Mouse (Mus musculus): ENCODE results near the gene Plcb1. TPM values are rescaled to one million over a fixed set of nuclear protein-coding genes. Genes with fewer than 3 reads are reported as not detected.
"Not testable (repeated sequence)": the region's sequence is repeated elsewhere in the genome, so short reads cannot be mapped to it uniquely, and the experiment has no call there.

The Plcb1 gene
- polyA plus RNA-seq, 1 experiment from 2014 or later = 10.9 TPM

GRCm38 (mm10) chr2:135329782-135330545 lies 544.1 kb downstream of the Plcb1 start:
- H3K9me3 ChIP-seq = no peaks in the 10 kb centered on the region
- WGBS = 10% methylated on average over 14 of the region's 14 CpGs
- no peak overlapping the region for H3K9ac ChIP-seq
- H3K4me3 ChIP-seq (replicated peaks) = no peak overlapping the region
- no peaks in the 10 kb centered on the region for H3K36me3 ChIP-seq
- H3K27ac ChIP-seq = no peak overlapping the region
- no peaks in the 10 kb centered on the region for H3K27me3 ChIP-seq (replicated peaks)
- 0 out of 2 replicates have a peak, but pooled peaks cover 3% of the 10 kb centered on the region for H3K4me1 ChIP-seq (replicated peaks)
- peak overlapping the region; percentile 40 for H3K4me2 ChIP-seq (replicated peaks)
- ATAC-seq = no peak

GRCm38 (mm10) chr2:135331868-135332267 lies 546.0 kb downstream of the Plcb1 start:
- no peak overlapping the region for H3K9ac ChIP-seq
- H3K27ac ChIP-seq = no peak overlapping the region
- no peaks in the 10 kb centered on the region for H3K36me3 ChIP-seq
- ATAC-seq = no peak
- 0 out of 2 replicates have a peak, but pooled peaks cover 3% of the 10 kb centered on the region for H3K4me1 ChIP-seq (replicated peaks)
- no peaks in the 10 kb centered on the region for H3K9me3 ChIP-seq
- H3K4me2 ChIP-seq (replicated peaks) = no peak overlapping the region
- WGBS = 91% methylated on average over 1 of the region's 1 CpGs
- no peak overlapping the region for H3K4me3 ChIP-seq (replicated peaks)
- no peaks in the 10 kb centered on the region for H3K27me3 ChIP-seq (replicated peaks)

GRCm38 (mm10) chr2:135356311-135356710 lies 570.4 kb downstream of the Plcb1 start:
- Histone ChIP-seq H3K9ac (no peak overlapping the region), H3K9me3 (no peaks in the 10 kb centered on the region), H3K36me3 (no peaks in the 10 kb centered on the region), H3K4me3 (replicated peaks) (no peak overlapping the region), H3K27ac (no peak overlapping the region), H3K27me3 (replicated peaks) (no peaks in the 10 kb centered on the region), H3K4me1 (replicated peaks) (no peaks in the 10 kb centered on the region), H3K4me2 (replicated peaks) (no peak overlapping the region)
- ATAC-seq = no peak
- WGBS = 30% methylated on average over 1 of the region's 1 CpGs

GRCm38 (mm10) chr2:135361798-135362197 lies 575.9 kb downstream of the Plcb1 start:
- Histone ChIP-seq H3K4me3 (replicated peaks) (no peak overlapping the region), H3K4me2 (replicated peaks) (no peak overlapping the region), H3K27me3 (replicated peaks) (no peaks in the 10 kb centered on the region), H3K4me1 (replicated peaks) (no peaks in the 10 kb centered on the region), H3K36me3 (no peaks in the 10 kb centered on the region), H3K27ac (no peak overlapping the region), H3K9me3 (no peaks in the 10 kb centered on the region), H3K9ac (no peak overlapping the region)
- ATAC-seq = no peak
- 33% methylated on average over 1 of the region's 1 CpGs for WGBS

GRCm38 (mm10) chr2:135362948-135363347 lies 577.1 kb downstream of the Plcb1 start:
- no peak for ATAC-seq
- no peaks in the 10 kb centered on the region for H3K27me3 ChIP-seq (replicated peaks)
- no peak overlapping the region for H3K4me2 ChIP-seq (replicated peaks)
- no peaks in the 10 kb centered on the region for H3K36me3 ChIP-seq
- 78% methylated on average over 5 of the region's 5 CpGs for whole genome bisulfite sequencing
- H3K4me1 ChIP-seq (replicated peaks) = no peaks in the 10 kb centered on the region
- H3K9me3 ChIP-seq = no peaks in the 10 kb centered on the region
- H3K9ac ChIP-seq = no peak overlapping the region
- no peak overlapping the region for H3K4me3 ChIP-seq (replicated peaks)
- no peak overlapping the region for H3K27ac ChIP-seq

GRCm38 (mm10) chr2:135370259-135370835 lies 584.5 kb downstream of the Plcb1 start:
- Histone ChIP-seq H3K4me2 (replicated peaks) (no peak overlapping the region), H3K27me3 (replicated peaks) (no peaks in the 10 kb centered on the region), H3K36me3 (no peaks in the 10 kb centered on the region), H3K9ac (no peak overlapping the region), H3K4me3 (replicated peaks) (no peak overlapping the region), H3K4me1 (replicated peaks) (no peaks in the 10 kb centered on the region), H3K9me3 (no peaks in the 10 kb centered on the region), H3K27ac (no peak overlapping the region)
- WGBS = 64% methylated on average over 10 of the region's 10 CpGs
- no peak for ATAC-seq

- 45% methylated on average over 7 of the region's 7 CpGs for WGBS
These were observed 594.9 kb downstream of the Plcb1 start for GRCm38 (mm10) chr2:135380796-135381195.

GRCm38 (mm10) chr2:135381396-135381795 lies 595.5 kb downstream of the Plcb1 start:
- Histone ChIP-seq H3K4me3 (replicated peaks) (no peak overlapping the region), H3K9ac (no peak overlapping the region), H3K27me3 (replicated peaks) (no peaks in the 10 kb centered on the region), H3K9me3 (no peaks in the 10 kb centered on the region), H3K27ac (no peak overlapping the region), H3K4me1 (replicated peaks) (no peaks in the 10 kb centered on the region), H3K36me3 (no peaks in the 10 kb centered on the region), H3K4me2 (replicated peaks) (no peak overlapping the region)
- no peak for ATAC-seq
- 91% methylated on average over 1 of the region's 1 CpGs for WGBS

More at GRCm38 (mm10) chr2:135380796-135381195, 594.9 kb downstream of the Plcb1 start:
- not testable (repeated sequence) for H3K9me3 ChIP-seq; H3K27me3 ChIP-seq (replicated peaks); H3K9ac ChIP-seq; H3K36me3 ChIP-seq; H3K4me3 ChIP-seq (replicated peaks); ATAC-seq; H3K4me1 ChIP-seq (replicated peaks); H3K4me2 ChIP-seq (replicated peaks); H3K27ac ChIP-seq

GRCm38 (mm10) chr2:135387990-135388389 lies 602.1 kb downstream of the Plcb1 start:
- Histone ChIP-seq H3K4me2 (replicated peaks) (no peak overlapping the region), H3K4me1 (replicated peaks) (no peaks in the 10 kb centered on the region), H3K4me3 (replicated peaks) (no peak overlapping the region), H3K27ac (no peak overlapping the region), H3K36me3 (no peaks in the 10 kb centered on the region), H3K9me3 (no peaks in the 10 kb centered on the region), H3K27me3 (replicated peaks) (no peaks in the 10 kb centered on the region), H3K9ac (no peak overlapping the region)
- 68% methylated on average over 9 of the region's 9 CpGs for WGBS
- ATAC-seq = no peak

GRCm38 (mm10) chr2:135394698-135395097 lies 608.8 kb downstream of the Plcb1 start:
- no peaks in the 10 kb centered on the region for H3K36me3 ChIP-seq
- peaks cover 5% of the 10 kb centered on the region; the same call in 1 of the 2 replicates for H3K4me1 ChIP-seq (replicated peaks)
- H3K9ac ChIP-seq = no peak overlapping the region
- H3K4me3 ChIP-seq (replicated peaks) = no peak overlapping the region
- no peaks in the 10 kb centered on the region for H3K9me3 ChIP-seq
- no peak overlapping the region for H3K27ac ChIP-seq
- H3K4me2 ChIP-seq (replicated peaks) = no peak overlapping the region
- no peak for ATAC-seq
- 77% methylated on average over 3 of the region's 3 CpGs for WGBS
- no peaks in the 10 kb centered on the region for H3K27me3 ChIP-seq (replicated peaks)

GRCm38 (mm10) chr2:135396375-135396774 lies 610.5 kb downstream of the Plcb1 start:
- no peak overlapping the region for H3K4me2 ChIP-seq (replicated peaks)
- no peaks in the 10 kb centered on the region for H3K36me3 ChIP-seq
- H3K9ac ChIP-seq = no peak overlapping the region
- 58% methylated on average over 3 of the region's 3 CpGs for WGBS
- no peak for ATAC-seq
- no peaks in the 10 kb centered on the region for H3K27me3 ChIP-seq (replicated peaks)
- no peak overlapping the region for H3K27ac ChIP-seq
- H3K9me3 ChIP-seq = no peaks in the 10 kb centered on the region
- H3K4me1 ChIP-seq (replicated peaks) = peaks cover 5% of the 10 kb centered on the region; the same call in 1 of the 2 replicates
- no peak overlapping the region for H3K4me3 ChIP-seq (replicated peaks)

GRCm38 (mm10) chr2:135397970-135398369 lies 612.1 kb downstream of the Plcb1 start:
- ATAC-seq = no peak
- H3K4me3 ChIP-seq (replicated peaks) = no peak overlapping the region
- no peak overlapping the region for H3K4me2 ChIP-seq (replicated peaks)
- no peaks in the 10 kb centered on the region for H3K9me3 ChIP-seq
- no peak overlapping the region for H3K27ac ChIP-seq
- H3K36me3 ChIP-seq = no peaks in the 10 kb centered on the region
- no peaks in the 10 kb centered on the region for H3K27me3 ChIP-seq (replicated peaks)
- no peak overlapping the region for H3K9ac ChIP-seq
- peaks cover 5% of the 10 kb centered on the region; the same call in 1 of the 2 replicates for H3K4me1 ChIP-seq (replicated peaks)
- 85% methylated on average over 2 of the region's 2 CpGs for WGBS

- no peak overlapping the region for H3K4me2 ChIP-seq (replicated peaks)
- no peak overlapping the region for H3K27ac ChIP-seq
- peak; percentile 81 for ATAC-seq
- no peaks in the 10 kb centered on the region for H3K27me3 ChIP-seq (replicated peaks)
- peaks cover 5% of the 10 kb centered on the region; the same call in 1 of the 2 replicates for H3K4me1 ChIP-seq (replicated peaks)
- 72% methylated on average over 6 of the region's 6 CpGs for WGBS
- H3K9ac ChIP-seq = no peak overlapping the region
- no peaks in the 10 kb centered on the region for H3K36me3 ChIP-seq
- no peaks in the 10 kb centered on the region for H3K9me3 ChIP-seq
- no peak overlapping the region for H3K4me3 ChIP-seq (replicated peaks)
These were observed 613.9 kb downstream of the Plcb1 start for GRCm38 (mm10) chr2:135399760-135400159.

Measured in intestine, embryonic 15.5 days (tissue).